Mouse (Mus musculus) kidney, adult 11 months (tissue): ENCODE measurements around the gene Tfb1m.
A peak's percentile ranks its signal among the peaks of the same experiment; 100 is the strongest.

ENCODE experiments used
- DNase-seq: peaks from one replicate; pipeline ENCODE4 v3.0.0; 2022

Tfb1m gene

DNA sequence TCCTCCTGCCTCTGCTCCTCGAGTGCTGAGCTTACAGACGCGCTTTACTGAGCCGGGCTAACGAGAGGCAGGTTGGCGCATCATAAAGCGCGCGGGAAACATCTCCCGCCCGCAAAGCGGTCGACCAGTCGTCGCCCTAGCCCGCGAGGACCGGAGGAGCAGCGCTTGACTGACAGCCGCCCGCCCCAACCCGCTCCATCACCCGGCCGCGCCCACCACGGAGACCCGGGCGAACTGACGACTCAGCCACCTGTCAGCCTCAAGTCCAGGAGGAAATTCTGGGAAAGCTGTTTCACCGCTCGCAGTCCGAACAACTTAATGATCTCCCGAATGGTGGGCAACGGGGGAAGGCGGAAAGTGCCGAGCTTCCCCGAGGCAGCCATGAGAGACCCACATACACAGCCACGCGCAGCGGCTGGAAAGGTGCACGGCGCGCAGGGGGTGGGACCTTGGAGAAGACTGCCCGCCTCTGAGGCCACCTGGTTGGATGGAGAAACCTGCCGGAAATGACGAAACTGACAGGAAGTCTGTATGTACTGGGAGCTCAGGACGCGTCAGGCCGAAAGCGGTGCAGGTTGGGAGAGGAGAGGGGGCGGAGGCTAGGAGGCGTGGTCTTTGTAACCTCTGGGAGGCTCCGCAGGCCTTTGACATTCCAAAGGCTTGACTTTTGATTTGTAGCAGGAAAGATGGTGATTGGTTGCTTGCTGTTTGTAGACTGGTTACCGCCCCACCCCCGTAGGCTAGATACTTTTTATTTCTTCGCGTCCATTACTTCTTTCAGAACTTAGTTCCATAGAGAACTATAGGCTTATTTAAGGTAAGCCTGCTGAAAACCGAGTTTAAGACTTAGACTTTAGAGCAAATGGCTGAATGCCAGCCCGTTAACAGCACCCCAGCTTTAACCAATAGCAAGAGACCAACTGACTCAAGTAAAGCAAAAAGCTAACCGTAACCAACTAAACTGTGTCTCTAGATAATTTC is at the start of gene Tfb1m:
Gene Tfb1m, minus strand, starts transcription at position 451 of the 981 bp plus-strand sequence.
- DNase-seq = peak; percentile 99

DNA sequence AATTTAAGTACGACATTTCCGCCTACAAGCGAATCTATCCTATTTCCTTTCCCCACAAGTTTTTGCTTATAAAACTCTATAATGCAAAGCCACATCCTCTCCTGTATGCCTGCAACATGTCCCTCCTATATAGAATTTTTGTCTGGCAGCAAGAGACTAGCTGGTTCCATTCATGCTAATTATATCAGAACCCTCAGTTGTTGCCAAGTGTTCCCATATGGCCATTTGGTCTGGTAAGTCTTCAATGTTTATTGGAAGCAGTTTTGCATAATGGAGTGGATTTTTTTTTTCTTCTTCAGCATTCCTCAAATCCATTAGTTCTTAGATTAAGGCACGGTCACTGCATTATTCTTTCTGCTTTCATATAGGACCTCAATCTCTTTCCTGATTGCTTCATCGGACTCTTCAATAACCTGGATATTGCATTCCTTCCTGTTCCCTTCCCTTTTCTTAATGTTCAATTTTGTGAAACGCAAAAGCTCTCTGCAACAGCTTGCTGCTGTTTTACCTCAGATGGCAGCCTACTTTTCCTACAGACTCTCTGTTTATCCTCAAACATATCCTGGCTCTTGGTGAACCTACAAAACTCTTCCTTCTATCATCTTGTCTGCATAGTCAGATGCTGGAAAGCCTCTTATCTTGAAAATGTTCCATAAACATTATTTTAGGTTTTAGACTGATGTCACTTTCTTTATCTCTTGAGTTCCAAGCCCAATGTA is 45.5 kb upstream of the Tfb1m start:
- DNase-seq = no peak

DNA sequence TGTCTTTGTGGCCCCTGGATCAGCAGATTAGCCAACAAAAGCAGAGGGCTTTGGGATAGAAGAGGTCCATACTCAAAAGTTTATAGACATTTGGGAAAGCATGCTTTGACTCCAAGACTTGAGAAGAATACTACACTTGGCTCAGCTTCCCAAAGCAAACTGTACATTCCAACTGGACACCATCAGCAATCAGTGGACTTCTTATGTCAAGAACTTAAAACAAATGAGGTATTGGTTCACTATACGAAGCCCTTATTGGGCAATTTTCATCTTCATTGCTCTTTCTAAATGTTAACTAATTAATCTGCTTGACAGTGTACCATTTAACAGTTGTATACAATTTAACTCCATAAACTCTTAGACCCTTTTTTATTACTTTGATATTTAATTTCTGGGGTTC is 40.8 kb upstream of the Tfb1m start:
- no peak for DNase-seq

DNA sequence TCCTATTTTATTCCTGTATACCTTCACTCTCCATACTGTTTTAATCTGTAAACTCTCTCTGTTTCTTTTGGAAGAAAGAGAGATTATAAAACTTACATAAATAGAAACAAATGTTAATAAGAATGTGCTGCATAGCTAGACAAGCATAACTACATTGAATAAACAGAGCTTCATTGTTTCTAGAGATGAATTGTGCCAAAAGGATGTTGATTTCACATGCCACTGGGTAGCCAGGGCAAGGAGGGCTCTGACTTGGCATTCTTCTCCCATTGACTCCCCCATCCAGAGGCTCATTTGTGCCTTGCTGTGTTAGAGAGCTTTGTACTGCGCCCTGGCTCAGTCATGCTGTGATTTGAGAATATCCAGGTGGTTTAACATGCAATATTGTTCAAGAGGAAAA is 40.3 kb upstream of the Tfb1m start:
- DNase-seq = no peak

- peak; percentile 5 for DNase-seq
Observed at GRCm38 (mm10) chr17:3597130-3597529, 39.5 kb upstream of the Tfb1m start.

- DNase-seq = peak; percentile 36
Observed at GRCm38 (mm10) chr17:3570876-3571275, 13.3 kb upstream of the Tfb1m start.

DNA sequence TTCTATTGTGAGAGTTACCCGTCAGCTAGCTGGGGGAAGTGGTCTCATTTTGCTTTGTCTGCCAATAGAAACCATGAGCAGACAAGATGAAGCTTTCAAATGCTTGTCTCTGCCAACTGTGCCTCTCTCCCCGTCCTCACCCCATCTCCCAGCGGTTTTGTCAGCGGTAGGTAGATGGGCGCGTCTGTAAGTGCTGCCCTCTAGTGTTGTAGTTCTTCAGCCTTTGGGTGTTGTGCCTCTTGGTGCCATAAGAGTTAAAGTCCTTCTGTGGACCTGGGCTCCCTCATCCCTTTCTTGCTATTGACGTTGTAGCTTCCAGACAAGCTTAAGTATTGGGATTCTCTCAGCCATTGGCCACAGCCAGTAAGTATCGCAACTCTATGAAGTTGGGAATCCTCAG is 4.8 kb upstream of the Tfb1m start:
- no peak for DNase-seq

- no peak for DNase-seq
Observed at GRCm38 (mm10) chr17:3560534-3560933, 3.0 kb upstream of the Tfb1m start.

DNA sequence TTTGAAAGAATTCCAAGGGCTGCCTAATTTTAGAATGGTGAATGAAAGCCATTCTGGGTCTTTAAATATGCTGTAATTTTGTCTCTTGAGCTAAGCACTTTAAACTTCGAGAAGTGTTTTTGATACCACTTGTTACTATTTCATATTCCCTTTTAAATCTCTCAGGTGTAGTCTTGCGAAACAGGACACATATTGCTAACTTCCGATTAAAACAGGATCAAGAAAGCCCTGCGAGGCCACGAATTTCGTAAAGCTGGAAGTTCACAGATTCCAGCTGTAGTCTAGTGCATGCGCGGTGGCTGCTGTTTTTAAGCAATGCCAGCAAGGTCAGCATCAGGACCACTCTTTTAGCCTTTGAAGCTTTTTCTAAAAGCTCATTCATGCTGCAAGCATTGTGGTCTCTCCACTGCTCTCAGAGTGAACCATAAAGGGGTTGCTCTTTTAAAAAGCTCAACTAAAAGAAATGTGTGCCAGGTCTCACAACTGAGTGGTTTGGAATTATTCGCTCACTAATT is 832 bp upstream of the Tfb1m start:
- peak; percentile 17 for DNase-seq

- no peak for DNase-seq
Observed at GRCm38 (mm10) chr17:3556251-3556650, 1.3 kb downstream of the Tfb1m start.

DNA sequence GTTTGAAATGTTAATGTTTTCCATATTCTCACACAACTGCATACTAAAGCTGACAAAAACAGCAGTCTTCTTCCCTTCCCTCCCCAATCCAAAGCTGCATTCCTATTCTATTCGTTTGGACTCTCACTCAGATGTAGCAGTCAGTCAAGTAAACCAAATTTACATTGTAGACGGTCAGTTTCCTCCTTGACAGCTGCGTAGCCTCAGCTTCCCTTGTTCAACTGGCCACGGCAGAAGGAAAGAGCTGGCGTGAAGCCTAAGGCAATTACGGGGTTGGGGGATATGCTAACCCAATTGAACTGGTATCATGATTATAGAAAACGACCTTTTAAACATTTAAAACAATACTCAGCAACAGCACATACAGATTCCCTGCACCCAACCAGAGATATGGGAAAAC is 9.9 kb downstream of the Tfb1m start:
- DNase-seq = no peak

DNA sequence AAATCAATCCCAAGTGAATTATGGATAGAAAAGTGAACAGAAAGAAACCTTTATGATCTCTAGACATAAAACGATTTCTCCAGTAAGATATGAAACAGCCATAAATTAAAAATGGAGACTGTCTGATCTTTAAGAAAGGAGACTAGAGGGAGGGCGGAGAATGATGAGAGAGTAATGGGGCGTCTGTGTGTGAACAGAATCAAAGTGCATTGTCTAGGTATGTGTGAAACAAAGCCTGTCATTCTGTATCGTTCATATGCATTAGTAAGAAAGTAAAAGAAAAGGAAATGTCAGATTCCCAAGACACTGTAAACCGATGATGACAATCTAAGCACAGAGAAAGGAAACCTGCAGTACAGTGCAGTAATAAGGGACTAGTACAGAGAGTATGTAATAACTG is 16.5 kb downstream of the Tfb1m start:
- no peak for DNase-seq

DNA sequence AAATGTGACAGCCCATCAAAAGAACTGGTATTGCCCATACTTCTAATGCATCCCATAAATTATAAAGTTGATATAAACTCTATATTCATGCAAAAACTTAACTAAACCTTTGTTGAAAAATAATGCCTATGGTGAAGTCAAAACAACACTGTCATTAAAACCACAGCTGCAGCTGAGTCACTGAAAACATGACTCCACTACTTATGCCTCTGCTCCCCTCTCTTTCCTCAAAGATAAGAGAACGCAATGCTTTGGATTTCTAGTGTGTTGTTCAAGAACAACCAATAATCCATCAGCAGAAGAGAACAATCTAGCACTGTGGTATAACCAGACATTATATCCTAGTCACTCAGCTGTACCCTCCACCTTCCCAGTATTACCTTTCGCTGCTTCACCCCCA is 17.3 kb downstream of the Tfb1m start:
- DNase-seq = no peak

- no peak for DNase-seq
Observed at GRCm38 (mm10) chr17:3533425-3533824, 24.2 kb downstream of the Tfb1m start.

DNA sequence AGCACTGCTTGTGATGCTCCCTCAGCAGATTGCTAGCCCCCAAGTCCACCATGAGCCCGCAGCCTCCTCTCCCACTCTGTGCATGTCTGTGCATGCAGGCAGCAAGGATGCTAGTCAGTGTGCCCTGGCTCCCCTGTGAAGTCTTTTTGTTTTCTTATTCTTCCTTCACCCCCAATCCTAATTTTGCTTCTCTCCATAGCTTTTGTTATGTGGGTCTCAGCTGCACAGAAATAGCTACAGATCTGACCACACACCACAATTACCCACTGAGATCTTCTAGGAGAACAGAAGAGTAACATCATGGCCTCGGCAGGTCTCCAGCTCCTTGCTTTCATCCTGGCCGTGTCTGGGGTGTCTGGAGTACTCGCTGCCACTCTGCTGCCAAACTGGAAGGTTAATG is 25.3 kb downstream of the Tfb1m start, which contains the start of gene Cldn20:
Gene Cldn20, plus strand, starts transcription at position 301 of the 400 bp plus-strand sequence.
- DNase-seq = no peak

GRCm38 (mm10) chr17:3531641-3532040 is 25.9 kb downstream of the Tfb1m start:
- DNase-seq = no peak

GRCm38 (mm10) chr17:3530549-3530948 is 27.0 kb downstream of the Tfb1m start:
- no peak for DNase-seq

- DNase-seq = no peak
Observed at GRCm38 (mm10) chr17:3529523-3529922, 28.1 kb downstream of the Tfb1m start.

DNA sequence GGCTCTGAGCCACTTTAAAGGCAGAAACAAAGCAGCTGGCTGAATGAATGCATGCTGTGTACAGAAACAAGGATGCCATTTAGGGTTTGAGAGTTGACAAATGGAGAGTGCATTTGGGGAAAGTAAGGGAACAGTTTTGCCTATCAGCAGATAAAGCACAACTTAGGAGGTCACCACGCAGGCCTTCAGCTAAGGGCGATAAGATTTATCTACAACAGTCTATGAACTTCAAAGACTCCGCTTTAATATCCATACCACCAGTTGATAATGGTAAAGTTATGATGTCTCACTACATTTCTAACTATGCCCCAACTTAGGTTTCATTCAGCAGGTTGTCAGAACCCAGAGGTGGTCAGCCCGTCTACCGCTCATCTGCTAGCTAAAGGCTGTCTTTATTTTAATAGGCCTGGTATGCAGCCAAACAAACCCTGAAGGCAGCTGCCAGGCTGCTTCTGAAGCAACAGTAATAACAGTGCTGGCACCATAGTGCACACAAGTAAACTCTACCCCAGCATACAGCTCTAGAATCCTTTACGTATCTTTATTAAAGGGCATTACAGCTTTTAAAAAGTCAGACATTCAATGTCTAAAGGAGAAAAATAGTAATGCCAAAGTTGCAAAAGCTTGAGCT is 29.6 kb downstream of the Tfb1m start:
- no peak for DNase-seq

DNA sequence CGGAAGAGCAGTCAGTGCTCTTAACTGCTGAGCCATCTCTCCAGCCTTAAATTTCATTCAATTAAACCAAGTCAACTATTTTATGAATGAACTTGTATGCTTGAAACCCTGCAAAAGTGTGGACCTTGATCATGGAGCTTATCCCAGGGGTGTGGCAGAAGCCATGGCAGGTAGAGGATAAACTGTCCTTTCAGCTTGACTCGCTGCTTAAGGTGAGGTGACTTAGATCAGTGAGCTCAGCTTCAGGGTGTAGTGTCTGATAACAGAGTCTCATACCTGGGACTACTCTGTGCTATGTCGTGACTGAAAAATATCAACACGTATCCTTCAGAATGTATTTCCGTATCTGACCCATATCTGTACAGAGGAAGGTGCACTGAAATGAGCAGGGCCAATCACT is 37.2 kb downstream of the Tfb1m start:
- DNase-seq = no peak

- no peak for DNase-seq
Observed at GRCm38 (mm10) chr17:3516406-3516805, 41.2 kb downstream of the Tfb1m start.

DNA sequence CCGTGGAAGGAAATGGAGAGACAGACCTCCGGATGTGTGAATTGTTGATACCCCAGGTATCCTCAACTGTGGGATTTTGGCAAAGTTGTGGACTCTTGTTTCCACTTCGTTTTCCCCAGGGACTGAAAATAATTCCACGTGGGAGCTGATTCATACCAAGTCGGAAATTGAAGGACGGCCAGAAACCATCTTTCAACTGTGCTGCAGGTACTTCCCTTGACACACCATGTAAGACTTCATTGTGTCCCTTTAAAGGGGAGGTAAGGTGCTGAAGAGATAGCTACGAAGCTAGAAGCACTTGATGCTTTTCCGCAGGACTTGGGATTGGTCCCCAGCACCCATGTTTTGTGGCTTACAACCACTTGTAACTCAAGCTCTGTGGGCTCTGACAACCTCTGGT is 41.7 kb downstream of the Tfb1m start:
- no peak for DNase-seq

GRCm38 (mm10) chr17:3514316-3514715 is 43.3 kb downstream of the Tfb1m start:
- DNase-seq = no peak
